Mouse (Mus musculus) E14TG2a.4 (cell line): Measurements from ENCODE around the gene Ino80.

Experiments
- CTCF ChIP-seq: conservative IDR thresholded peaks from 2 replicates; pipeline ENCODE4 v1.5.1; 2014; ENCODE audit warnings: low read length
- NANOG ChIP-seq: IDR thresholded peaks from 2 replicates; pipeline ENCODE4 v1.6.1; 2014; ENCODE audit warnings: borderline replicate concordance, low read length, mixed read lengths
- POU5F1 ChIP-seq: IDR thresholded peaks from 2 replicates; pipeline ENCODE4 v1.6.1; 2014; ENCODE audit warnings: low read length, borderline replicate concordance

GRCm38 (mm10) chr2:119325568-119326143, 151.8 kb downstream of the Ino80 start, which contains the start of gene Dll4:
- TF ChIP-seq CTCF, result no peak
- TF ChIP-seq NANOG, result no peak
- no peak for TF ChIP-seq POU5F1
